Mouse (Mus musculus) layer of hippocampus, adult 2 months (tissue): ENCODE data around the gene Gm30302. TPM values are rescaled to one million over a fixed set of nuclear protein-coding genes. Genes with fewer than 3 reads are reported as not detected.
"Not testable (repeated sequence)": the region's sequence is repeated elsewhere in the genome, so short reads cannot be mapped to it uniquely, and the experiment has no call there.

Experiments
- DNase-seq, 2 experiments: peaks; one replicate each; pipeline ENCODE4 v3.0.0; 2022; ENCODE audit warnings: low spot score in 2 of 2
- H3K27ac ChIP-seq: fragments of 200-600 bp; 2 replicates; pipeline ENCODE4 v1.8.1; 2022
- H3K4me3 ChIP-seq: fragments of 200-600 bp; 2 replicates; pipeline ENCODE4 v1.8.1; 2022; ENCODE audit warnings: mild to moderate bottlenecking
- CTCF ChIP-seq: fragments of 200-600 bp; conservative IDR thresholded peaks from 2 replicates; pipeline ENCODE4 v1.8.1; 2022; ENCODE audit warnings: antibody characterized with exemption, mild to moderate bottlenecking, moderate library complexity
- long read RNA-seq, 2 experiments: library from polyadenylated mRNA; stranded (forward); transcript quantifications; one replicate each; pipeline ENCODE4 v2.0.0; 2021; ENCODE audit warnings: borderline mapping rate in 2 of 2
- total RNA-seq, 2 experiments: library from RNA; stranded (reverse); gene quantifications; 2 replicates each; pipeline ENCODE4 v1.2.3; 2021

Gm30302 gene
- not detected for total RNA-seq
- long read RNA-seq, experiment 1, result 0 reads
- long read RNA-seq, experiment 2, result 0 reads

GRCm38 (mm10) chr13:49798901-49799300 is at the start of gene Gm30302:
Gm30302 (minus strand) TSS chr13:49799001.
- no peak for TF ChIP-seq CTCF
- DNase-seq, result no peak
- no peak within 1 kb of the TSS for H3K4me3 ChIP-seq
- no peak within 1 kb of the TSS for H3K27ac ChIP-seq

- H3K27ac ChIP-seq, result no peak overlapping the region
Observed at GRCm38 (mm10) chr13:49846751-49847150, 48.0 kb upstream of the Gm30302 start.

GRCm38 (mm10) chr13:49846141-49846540 is 47.3 kb upstream of the Gm30302 start:
- DNase-seq, result no peak
- H3K4me3 ChIP-seq, result no peak overlapping the region
- no peak overlapping the region for H3K27ac ChIP-seq
- TF ChIP-seq CTCF, result no peak

More at GRCm38 (mm10) chr13:49846751-49847150, 48.0 kb upstream of the Gm30302 start:
- TF ChIP-seq CTCF, result no peak
- no peak overlapping the region for H3K4me3 ChIP-seq
- DNase-seq, result no peak

- DNase-seq, result no peak
- no peak for TF ChIP-seq CTCF
Observed at GRCm38 (mm10) chr13:49845663-49846062, 46.9 kb upstream of the Gm30302 start.

GRCm38 (mm10) chr13:49844071-49844470 is 45.3 kb upstream of the Gm30302 start:
- no peak overlapping the region for H3K4me3 ChIP-seq
- TF ChIP-seq CTCF, result no peak
- DNase-seq, result no peak

More at GRCm38 (mm10) chr13:49845663-49846062, 46.9 kb upstream of the Gm30302 start:
- Histone ChIP-seq H3K27ac (no peak overlapping the region), H3K4me3 (no peak overlapping the region)

GRCm38 (mm10) chr13:49841186-49841585 is 42.4 kb upstream of the Gm30302 start:
- no peak for DNase-seq
- no peak overlapping the region for H3K27ac ChIP-seq
- H3K4me3 ChIP-seq, result no peak overlapping the region
- no peak for TF ChIP-seq CTCF

More at GRCm38 (mm10) chr13:49844071-49844470, 45.3 kb upstream of the Gm30302 start:
- H3K27ac ChIP-seq, result no peak overlapping the region

GRCm38 (mm10) chr13:49830355-49830754 is 31.6 kb upstream of the Gm30302 start:
- H3K4me3 ChIP-seq, result no peak overlapping the region
- no peak overlapping the region for H3K27ac ChIP-seq
- no peak for DNase-seq
- TF ChIP-seq CTCF, result no peak

- no peak overlapping the region for H3K4me3 ChIP-seq
- no peak overlapping the region for H3K27ac ChIP-seq
- no peak for DNase-seq
- no peak for TF ChIP-seq CTCF
Observed at GRCm38 (mm10) chr13:49825300-49825699, 26.5 kb upstream of the Gm30302 start.

- DNase-seq, result no peak
- no peak overlapping the region for H3K4me3 ChIP-seq
- no peak overlapping the region for H3K27ac ChIP-seq
- no peak for TF ChIP-seq CTCF
Observed at GRCm38 (mm10) chr13:49814958-49815357, 16.2 kb upstream of the Gm30302 start.

GRCm38 (mm10) chr13:49814420-49814819 is 15.6 kb upstream of the Gm30302 start:
- Histone ChIP-seq H3K4me3 (no peak overlapping the region), H3K27ac (no peak overlapping the region)
- DNase-seq, result no peak
- no peak for TF ChIP-seq CTCF

- TF ChIP-seq CTCF, result peak; percentile 14; the same call in 1 of the 2 replicates
- H3K27ac ChIP-seq, result no peak overlapping the region
- H3K4me3 ChIP-seq, result no peak overlapping the region
- no peak for DNase-seq
Observed at GRCm38 (mm10) chr13:49807146-49807545, 8.3 kb upstream of the Gm30302 start.

- no peak overlapping the region for H3K4me3 ChIP-seq
- no peak overlapping the region for H3K27ac ChIP-seq
- DNase-seq, result no peak
- no peak for TF ChIP-seq CTCF
Observed at GRCm38 (mm10) chr13:49788563-49789393, 10.0 kb downstream of the Gm30302 start.

GRCm38 (mm10) chr13:49783899-49784298 is 14.9 kb downstream of the Gm30302 start:
- DNase-seq, result no peak
- H3K27ac ChIP-seq, result no peak overlapping the region
- no peak for TF ChIP-seq CTCF
- no peak overlapping the region for H3K4me3 ChIP-seq

GRCm38 (mm10) chr13:49771536-49771935 is 27.3 kb downstream of the Gm30302 start:
- 0 out of 2 replicates have a peak, but pooled peaks have one; percentile 19 for TF ChIP-seq CTCF
- not testable (repeated sequence) for H3K4me3 ChIP-seq, H3K27ac ChIP-seq, DNase-seq
